ENCODE assay signal across 9 mouse cellular contexts in genomic region chr19:10818217-10818946, GRCm38 (mm10). TPM values are rescaled to one million over a fixed set of nuclear protein-coding genes. Genes with fewer than 3 reads are reported as not detected.
A peak's percentile ranks its signal among the peaks of the same experiment; 100 is the strongest.
DNase-seq lines count a peak whose midpoint lies in the region; ATAC-seq and TF ChIP-seq lines count a peak whose summit lies in the region.
"Had no signal": no experiment of that assay in that cellular context is flagged by ENCODE, and none has a peak within 500 bp of the region (broad histone marks: within the 10 kb centered on the region; RNA-seq: fewer than 3 reads in every experiment).

No protein-coding gene starts in this region.

- peaks cover 15% of the 10 kb centered on the region for H3K4me1 ChIP-seq in forebrain, embryonic 10.5 days
- H3K4me1 ChIP-seq in forebrain, postnatal 0 days (ENCODE audit: insufficient read depth), result no peaks in the 10 kb centered on the region
- no peaks in the 10 kb centered on the region for H3K4me1 ChIP-seq in embryonic facial prominence, embryonic 11.5 days (ENCODE audit: control insufficient read depth, insufficient read depth, low read length)
- no peaks in the 10 kb centered on the region for H3K4me1 ChIP-seq in kidney, postnatal 0 days (replicated peaks; ENCODE audit: insufficient read depth, low read length)

- no peak overlapping the region for H3K4me2 ChIP-seq in forebrain, postnatal 0 days (ENCODE audit: low read depth)
- no peak overlapping the region for H3K4me2 ChIP-seq in embryonic facial prominence, embryonic 11.5 days (ENCODE audit: low read depth, low read length)
- H3K4me2 ChIP-seq in kidney, postnatal 0 days (ENCODE audit: low read length), result peak overlapping the region; percentile 49

- no peak for TF ChIP-seq CTCF in forebrain, postnatal 0 days (IDR thresholded peaks at IDR 0.05; ENCODE audit: low read depth)
- no peak for TF ChIP-seq CTCF in kidney, postnatal 0 days (IDR thresholded peaks at IDR 0.05; ENCODE audit: low read depth)

- peak overlapping the region; percentile 5; the same call in 1 of the 2 replicates for H3K4me3 ChIP-seq in forebrain, embryonic 10.5 days
- H3K4me3 ChIP-seq in forebrain, postnatal 0 days (ENCODE audit: low read depth, low read length), result no peak overlapping the region
- H3K4me3 ChIP-seq in embryonic facial prominence, embryonic 11.5 days (ENCODE audit: low read depth, low read length), result no peak overlapping the region
- peak overlapping the region; percentile 21 for H3K4me3 ChIP-seq in kidney, postnatal 0 days (replicated peaks; ENCODE audit: low read depth, low read length)

- no peak for DNase-seq in forebrain, embryonic 10.5 days (ENCODE audit: extremely low spot score, low spot score)
- no peak for DNase-seq in forebrain, postnatal 0 days
- peak; percentile 25 for DNase-seq in embryonic facial prominence, embryonic 11.5 days (ENCODE audit: low spot score)
- DNase-seq in kidney, postnatal 0 days (ENCODE audit: low spot score), result peak; percentile 77
- no peak for DNase-seq in testis, postnatal 14 days (ENCODE audit: low spot score)
- no peak for DNase-seq in thymus, postnatal 0 days (ENCODE audit: low spot score)
- DNase-seq in thymus, postnatal 25 days, result no peak

- H3K27ac ChIP-seq in forebrain, embryonic 10.5 days, result no peak overlapping the region
- H3K27ac ChIP-seq in forebrain, postnatal 0 days (ENCODE audit: low read depth, low read length), result no peak overlapping the region
- H3K27ac ChIP-seq in embryonic facial prominence, embryonic 11.5 days (replicated peaks; ENCODE audit: low read depth, low read length), result no peak overlapping the region
- H3K27ac ChIP-seq in kidney, postnatal 0 days, result no peak overlapping the region

- no peaks in the 10 kb centered on the region for H3K9me3 ChIP-seq in forebrain, embryonic 10.5 days
- H3K9me3 ChIP-seq in forebrain, postnatal 0 days (ENCODE audit: low read length), result no peaks in the 10 kb centered on the region
- H3K9me3 ChIP-seq in embryonic facial prominence, embryonic 11.5 days (replicated peaks; ENCODE audit: control insufficient read depth, low read length), result no peaks in the 10 kb centered on the region
- H3K9me3 ChIP-seq in kidney, postnatal 0 days (replicated peaks; ENCODE audit: low read length), result no peaks in the 10 kb centered on the region

- no peak overlapping the region for H3K9ac ChIP-seq in forebrain, postnatal 0 days
- H3K9ac ChIP-seq in embryonic facial prominence, embryonic 11.5 days (replicated peaks; ENCODE audit: low read length), result no peak overlapping the region
- H3K9ac ChIP-seq in kidney, postnatal 0 days (ENCODE audit: low read depth, low read length), result no peak overlapping the region

- no peaks in the 10 kb centered on the region for H3K36me3 ChIP-seq in forebrain, embryonic 10.5 days (replicated peaks)
- H3K36me3 ChIP-seq in forebrain, postnatal 0 days (ENCODE audit: insufficient read depth), result no peaks in the 10 kb centered on the region
- no peaks in the 10 kb centered on the region for H3K36me3 ChIP-seq in embryonic facial prominence, embryonic 11.5 days (replicated peaks; ENCODE audit: control insufficient read depth, insufficient read depth, low read depth, low read length)
- no peaks in the 10 kb centered on the region for H3K36me3 ChIP-seq in kidney, postnatal 0 days (ENCODE audit: insufficient read depth, low read length)

- no peaks in the 10 kb centered on the region for H3K27me3 ChIP-seq in forebrain, embryonic 10.5 days (ENCODE audit: poor library complexity, severe bottlenecking)
- no peaks in the 10 kb centered on the region for H3K27me3 ChIP-seq in forebrain, postnatal 0 days (ENCODE audit: insufficient read depth, low read length)
- no peaks in the 10 kb centered on the region for H3K27me3 ChIP-seq in embryonic facial prominence, embryonic 11.5 days (ENCODE audit: control insufficient read depth, insufficient read depth, low read length)
- H3K27me3 ChIP-seq in kidney, postnatal 0 days (ENCODE audit: insufficient read depth, low read length), result no peaks in the 10 kb centered on the region

- WGBS in forebrain, embryonic 10.5 days, result 51% methylated on average over 17 of the region's 17 CpGs
- 28% methylated on average over 17 of the region's 17 CpGs for WGBS in forebrain, postnatal 0 days
- 43% methylated on average over 17 of the region's 17 CpGs for WGBS in embryonic facial prominence, embryonic 11.5 days
- 12% methylated on average over 17 of the region's 17 CpGs for WGBS in kidney, postnatal 0 days

- ATAC-seq in forebrain, postnatal 0 days, result no peak
- no peak for ATAC-seq in embryonic facial prominence, embryonic 11.5 days (replicated peaks; ENCODE audit: insufficient number of reproducible peaks, low FRiP score, low TSS enrichment, low read depth)
- peak; percentile 88 for ATAC-seq in kidney, postnatal 0 days (replicated peaks; ENCODE audit: low FRiP score, low read depth)
- peak; percentile 68 for ATAC-seq in megakaryocyte, adult 5-6 weeks (ENCODE audit: poor library complexity, severe bottlenecking)

RNA-seq across cellular contexts. Expression of gene Cd6, which starts 11.5 kb away (rescaled TPM):
- not detected in 2 replicates for polyA plus RNA-seq in forebrain, embryonic 10.5 days (2016; fragmentation: Nextera tagmentation; extraction: Ambion mirVana)
- not detected in 2 replicates for total RNA-seq in forebrain, postnatal 0 days (2014; rRNA removed)
- 0.05 TPM in 1 of 2 replicates, not detected in the other for polyA plus RNA-seq in forebrain, postnatal 0 days (2015; fragmentation: Nextera tagmentation; extraction: Ambion mirVana)
- polyA plus RNA-seq in embryonic facial prominence, embryonic 11.5 days (2014; fragmentation: Nextera tagmentation; extraction: Ambion mirVana), result not detected in 2 replicates
- 0.05 TPM in 1 of 2 replicates, not detected in the other for polyA plus RNA-seq in kidney, postnatal 0 days (2015; fragmentation: Nextera tagmentation; extraction: Ambion mirVana)
- total RNA-seq in megakaryocyte, adult 5-6 weeks (2015), result 1.0 TPM in 1 of 2 replicates, not detected in the other
- 0.26 and 0.37 TPM in 2 replicates for total RNA-seq in megakaryocyte, adult 5-6 weeks (2017)
- polyA plus RNA-seq in thymus, postnatal 0 days (2015; fragmentation: Nextera tagmentation; extraction: Ambion mirVana), result 141 and 145 TPM in 2 replicates
- polyA plus RNA-seq: testis, adult 2 months had no signal

RNA-seq across cellular contexts. Expression of gene Slc15a3, which starts 21.1 kb away (rescaled TPM):
- 0.32 and 0.37 TPM in 2 replicates for polyA plus RNA-seq in forebrain, embryonic 10.5 days (2016; fragmentation: Nextera tagmentation; extraction: Ambion mirVana)
- total RNA-seq in forebrain, postnatal 0 days (2014; rRNA removed), result 0.62 and 0.90 TPM in 2 replicates
- 0.26 and 0.42 TPM in 2 replicates for polyA plus RNA-seq in forebrain, postnatal 0 days (2015; fragmentation: Nextera tagmentation; extraction: Ambion mirVana)
- 0.24 and 0.67 TPM in 2 replicates for polyA plus RNA-seq in embryonic facial prominence, embryonic 11.5 days (2014; fragmentation: Nextera tagmentation; extraction: Ambion mirVana)
- 0.83 and 0.93 TPM in 2 replicates for polyA plus RNA-seq in kidney, postnatal 0 days (2015; fragmentation: Nextera tagmentation; extraction: Ambion mirVana)
- total RNA-seq in megakaryocyte, adult 5-6 weeks (2015), result 31.4 and 31.6 TPM in 2 replicates
- total RNA-seq in megakaryocyte, adult 5-6 weeks (2017), result 18.0 and 20.2 TPM in 2 replicates
- 2.4 and 3.3 TPM in 2 replicates for polyA plus RNA-seq in thymus, postnatal 0 days (2015; fragmentation: Nextera tagmentation; extraction: Ambion mirVana)

RNA-seq across cellular contexts. Expression of gene Tmem132a, which starts 51.4 kb away (rescaled TPM):
- polyA plus RNA-seq in forebrain, embryonic 10.5 days (2016; fragmentation: Nextera tagmentation; extraction: Ambion mirVana), result 110 and 115 TPM in 2 replicates
- 323 and 362 TPM in 2 replicates for total RNA-seq in forebrain, postnatal 0 days (2014; rRNA removed)
- polyA plus RNA-seq in forebrain, postnatal 0 days (2015; fragmentation: Nextera tagmentation; extraction: Ambion mirVana), result 180 and 184 TPM in 2 replicates
- 51.5 and 60.8 TPM in 2 replicates for polyA plus RNA-seq in embryonic facial prominence, embryonic 11.5 days (2014; fragmentation: Nextera tagmentation; extraction: Ambion mirVana)
- polyA plus RNA-seq in kidney, postnatal 0 days (2015; fragmentation: Nextera tagmentation; extraction: Ambion mirVana), result 43.5 and 45.0 TPM in 2 replicates
- 0.11 and 0.21 TPM in 2 replicates for total RNA-seq in megakaryocyte, adult 5-6 weeks (2015)
- total RNA-seq in megakaryocyte, adult 5-6 weeks (2017), result 0.33 and 0.70 TPM in 2 replicates
- polyA plus RNA-seq in thymus, postnatal 0 days (2015; fragmentation: Nextera tagmentation; extraction: Ambion mirVana), result 3.6 and 4.2 TPM in 2 replicates

Comparison
In these comparisons a context has a peak if more than half of its experiments do, and no peak if none do; other contexts are left out.
1. H3K4me3 ChIP-seq: peak in forebrain, embryonic 10.5 days (single experiment) and kidney, postnatal 0 days (single experiment); none in forebrain, postnatal 0 days (single experiment) and embryonic facial prominence, embryonic 11.5 days (single experiment).
2. DNase-seq: peak in embryonic facial prominence, embryonic 11.5 days (single experiment) and kidney, postnatal 0 days (single experiment); none in forebrain, embryonic 10.5 days (single experiment), forebrain, postnatal 0 days (single experiment), testis, postnatal 14 days (single experiment), thymus, postnatal 0 days (single experiment) and thymus, postnatal 25 days (single experiment).
3. ATAC-seq: peak in kidney, postnatal 0 days (single experiment) and megakaryocyte, adult 5-6 weeks (single experiment); none in forebrain, postnatal 0 days (single experiment) and embryonic facial prominence, embryonic 11.5 days (single experiment).
4. RNA of gene Cd6, which starts 11.5 kb away (polyA plus RNA-seq): 141 to 145 TPM in thymus, postnatal 0 days; 0.05 TPM in kidney, postnatal 0 days, 0.05 TPM in forebrain, postnatal 0 days, not detected in forebrain, embryonic 10.5 days and not detected in embryonic facial prominence, embryonic 11.5 days; every median in the first group is over 100 times any median in the second.